Mouse (Mus musculus): Measurements from ENCODE around the gene Vmn1r188. TPM values are rescaled to one million over a fixed set of nuclear protein-coding genes. Genes with fewer than 3 reads are reported as not detected.
A peak's percentile ranks its signal among the peaks of the same experiment; 100 is the strongest.
"Not testable (repeated sequence)": the region's sequence is repeated elsewhere in the genome, so short reads cannot be mapped to it uniquely, and the experiment has no call there.

Gene Vmn1r188
- not detected in 2 replicates for polyA plus RNA-seq (2016; fragmentation: Nextera tagmentation; extraction: Ambion mirVana)

- not testable (repeated sequence) for DNase-seq (ENCODE audit: low spot score); H3K27ac ChIP-seq; H3K4me3 ChIP-seq; H3K27me3 ChIP-seq (ENCODE audit: insufficient read depth, poor library complexity, severe bottlenecking); H3K4me1 ChIP-seq (replicated peaks); H3K36me3 ChIP-seq; H3K9me3 ChIP-seq
- 91% methylated on average over 1 of the region's 1 CpGs for WGBS
Observed at GRCm38 (mm10) chr13:22084140-22084539, at the start of gene Vmn1r188. Gene Vmn1r188, plus strand, starts transcription at chr13:22084440.

- Histone ChIP-seq H3K4me3 (peak overlapping the region; percentile 57), H3K4me1 (replicated peaks) (peaks cover 25% of the 10 kb centered on the region), H3K36me3 (no peaks in the 10 kb centered on the region), H3K27ac (peak overlapping the region; percentile 87), H3K27me3 (ENCODE audit: insufficient read depth, poor library complexity, severe bottlenecking) (no peaks in the 10 kb centered on the region), H3K9me3 (no peaks in the 10 kb centered on the region)
- DNase-seq (ENCODE audit: low spot score): peak; percentile 44
- WGBS: under 1% methylated on average over 14 of the region's 14 CpGs
Observed at GRCm38 (mm10) chr13:22034443-22035266, 49.6 kb upstream of the Vmn1r188 start.

- not testable (repeated sequence) for H3K36me3 ChIP-seq; H3K27me3 ChIP-seq (ENCODE audit: insufficient read depth, poor library complexity, severe bottlenecking); H3K9me3 ChIP-seq
- WGBS: 0% methylated on average over 33 of the region's 69 CpGs
- H3K27ac ChIP-seq: peak within 1 kb of the TSS; percentile 94
- peak within 1 kb of the TSS; percentile 57 for H3K4me3 ChIP-seq
- H3K4me1 ChIP-seq (replicated peaks): peaks cover 34% of the 10 kb centered on the region
- DNase-seq (ENCODE audit: low spot score): peak; percentile 88
Observed at GRCm38 (mm10) chr13:22035267-22036148, 48.7 kb upstream of the Vmn1r188 start, which contains the start of the genes Hist1h2ah and Hist1h2bk. Gene Hist1h2ah, minus strand, starts transcription at chr13:22035568. Gene Hist1h2bk, plus strand, starts transcription at chr13:22035870.

- Histone ChIP-seq H3K9me3 (no peaks in the 10 kb centered on the region), H3K4me1 (replicated peaks) (peaks cover 37% of the 10 kb centered on the region), H3K27me3 (ENCODE audit: insufficient read depth, poor library complexity, severe bottlenecking) (no peaks in the 10 kb centered on the region), H3K36me3 (no peaks in the 10 kb centered on the region), H3K4me3 (peak overlapping the region; percentile 56), H3K27ac (peak overlapping the region; percentile 94)
- peak; percentile 51 for DNase-seq (ENCODE audit: low spot score)
- WGBS: 3% methylated on average over 22 of the region's 23 CpGs
Observed at GRCm38 (mm10) chr13:22036149-22036956, 47.9 kb upstream of the Vmn1r188 start.

- WGBS: 64% methylated on average over 3 of the region's 3 CpGs
- Histone ChIP-seq H3K4me3 (peak overlapping the region; percentile 56), H3K9me3 (no peaks in the 10 kb centered on the region), H3K27me3 (ENCODE audit: insufficient read depth, poor library complexity, severe bottlenecking) (no peaks in the 10 kb centered on the region), H3K4me1 (replicated peaks) (peaks cover 43% of the 10 kb centered on the region), H3K36me3 (no peaks in the 10 kb centered on the region), H3K27ac (peak overlapping the region; percentile 94)
- no peak for DNase-seq (ENCODE audit: low spot score)
Observed at GRCm38 (mm10) chr13:22036986-22037385, 47.3 kb upstream of the Vmn1r188 start.

- no peaks in the 10 kb centered on the region for H3K27me3 ChIP-seq (ENCODE audit: insufficient read depth, poor library complexity, severe bottlenecking)
- no peak for DNase-seq (ENCODE audit: low spot score)
- H3K9me3 ChIP-seq: no peaks in the 10 kb centered on the region
- WGBS: 81% methylated on average over 2 of the region's 2 CpGs
- H3K27ac ChIP-seq: peak overlapping the region; percentile 94
- no peaks in the 10 kb centered on the region for H3K36me3 ChIP-seq
- H3K4me1 ChIP-seq (replicated peaks): peaks cover 47% of the 10 kb centered on the region
- H3K4me3 ChIP-seq: peak overlapping the region; percentile 56; the same call in 1 of the 2 replicates
Observed at GRCm38 (mm10) chr13:22037415-22037814, 46.8 kb upstream of the Vmn1r188 start.

GRCm38 (mm10) chr13:22039364-22039763 lies 44.9 kb upstream of the Vmn1r188 start:
- H3K36me3 ChIP-seq: no peaks in the 10 kb centered on the region

GRCm38 (mm10) chr13:22039951-22040463 lies 44.2 kb upstream of the Vmn1r188 start:
- Histone ChIP-seq H3K36me3 (no peaks in the 10 kb centered on the region), H3K4me3 (peak overlapping the region; percentile 57), H3K9me3 (no peaks in the 10 kb centered on the region), H3K4me1 (replicated peaks) (peaks cover 44% of the 10 kb centered on the region), H3K27ac (peak overlapping the region; percentile 94), H3K27me3 (ENCODE audit: insufficient read depth, poor library complexity, severe bottlenecking) (no peaks in the 10 kb centered on the region)
- WGBS: 10% methylated on average over 2 of the region's 2 CpGs
- DNase-seq (ENCODE audit: low spot score): no peak

More at GRCm38 (mm10) chr13:22039364-22039763, 44.9 kb upstream of the Vmn1r188 start:
- Histone ChIP-seq H3K4me1 (replicated peaks) (peaks cover 45% of the 10 kb centered on the region), H3K27ac (peak overlapping the region; percentile 94), H3K27me3 (ENCODE audit: insufficient read depth, poor library complexity, severe bottlenecking) (no peaks in the 10 kb centered on the region), H3K4me3 (peak overlapping the region; percentile 57; the same call in 1 of the 2 replicates), H3K9me3 (no peaks in the 10 kb centered on the region)
- WGBS: 63% methylated on average over 5 of the region's 5 CpGs
- no peak for DNase-seq (ENCODE audit: low spot score)

GRCm38 (mm10) chr13:22040464-22041141 lies 43.6 kb upstream of the Vmn1r188 start:
- Histone ChIP-seq H3K36me3 (no peaks in the 10 kb centered on the region), H3K4me3 (peak overlapping the region; percentile 57), H3K27ac (peak overlapping the region; percentile 94), H3K9me3 (no peaks in the 10 kb centered on the region), H3K27me3 (ENCODE audit: insufficient read depth, poor library complexity, severe bottlenecking) (no peaks in the 10 kb centered on the region), H3K4me1 (replicated peaks) (peaks cover 46% of the 10 kb centered on the region)
- WGBS: under 1% methylated on average over 24 of the region's 24 CpGs
- DNase-seq (ENCODE audit: low spot score): peak; percentile 63

GRCm38 (mm10) chr13:22041142-22041536 lies 43.1 kb upstream of the Vmn1r188 start, which contains the start of gene Hist1h4i:
Gene Hist1h4i, minus strand, starts transcription at chr13:22041362.
- H3K9me3 ChIP-seq; H3K36me3 ChIP-seq; H3K27me3 ChIP-seq (ENCODE audit: insufficient read depth, poor library complexity, severe bottlenecking): not testable (repeated sequence)
- Histone ChIP-seq H3K4me1 (replicated peaks) (peaks cover 45% of the 10 kb centered on the region), H3K27ac (peak within 1 kb of the TSS; percentile 94), H3K4me3 (peak within 1 kb of the TSS; percentile 57)
- peak; percentile 95 for DNase-seq (ENCODE audit: low spot score)
- under 1% methylated on average over 27 of the region's 27 CpGs for WGBS

GRCm38 (mm10) chr13:22041651-22042567 lies 42.3 kb upstream of the Vmn1r188 start:
- 3% methylated on average over 13 of the region's 13 CpGs for WGBS
- no peaks in the 10 kb centered on the region for H3K36me3 ChIP-seq
- peak; percentile 31 for DNase-seq (ENCODE audit: low spot score)
- no peaks in the 10 kb centered on the region for H3K27me3 ChIP-seq (ENCODE audit: insufficient read depth, poor library complexity, severe bottlenecking)
- peak overlapping the region; percentile 94 for H3K27ac ChIP-seq
- H3K9me3 ChIP-seq: no peaks in the 10 kb centered on the region
- peak overlapping the region; percentile 57 for H3K4me3 ChIP-seq
- H3K4me1 ChIP-seq (replicated peaks): peaks cover 37% of the 10 kb centered on the region
